Mouse (Mus musculus) brain, adult 2 months (tissue): ENCODE results near the gene Slc1a2.
A peak's percentile ranks its signal among the peaks of the same experiment; 100 is the strongest.

ENCODE experiments used
- DNase-seq: peaks from one replicate; pipeline ENCODE4 v3.0.0; 2011; ENCODE audit warnings: low read depth, low spot score

Slc1a2 gene

DNA sequence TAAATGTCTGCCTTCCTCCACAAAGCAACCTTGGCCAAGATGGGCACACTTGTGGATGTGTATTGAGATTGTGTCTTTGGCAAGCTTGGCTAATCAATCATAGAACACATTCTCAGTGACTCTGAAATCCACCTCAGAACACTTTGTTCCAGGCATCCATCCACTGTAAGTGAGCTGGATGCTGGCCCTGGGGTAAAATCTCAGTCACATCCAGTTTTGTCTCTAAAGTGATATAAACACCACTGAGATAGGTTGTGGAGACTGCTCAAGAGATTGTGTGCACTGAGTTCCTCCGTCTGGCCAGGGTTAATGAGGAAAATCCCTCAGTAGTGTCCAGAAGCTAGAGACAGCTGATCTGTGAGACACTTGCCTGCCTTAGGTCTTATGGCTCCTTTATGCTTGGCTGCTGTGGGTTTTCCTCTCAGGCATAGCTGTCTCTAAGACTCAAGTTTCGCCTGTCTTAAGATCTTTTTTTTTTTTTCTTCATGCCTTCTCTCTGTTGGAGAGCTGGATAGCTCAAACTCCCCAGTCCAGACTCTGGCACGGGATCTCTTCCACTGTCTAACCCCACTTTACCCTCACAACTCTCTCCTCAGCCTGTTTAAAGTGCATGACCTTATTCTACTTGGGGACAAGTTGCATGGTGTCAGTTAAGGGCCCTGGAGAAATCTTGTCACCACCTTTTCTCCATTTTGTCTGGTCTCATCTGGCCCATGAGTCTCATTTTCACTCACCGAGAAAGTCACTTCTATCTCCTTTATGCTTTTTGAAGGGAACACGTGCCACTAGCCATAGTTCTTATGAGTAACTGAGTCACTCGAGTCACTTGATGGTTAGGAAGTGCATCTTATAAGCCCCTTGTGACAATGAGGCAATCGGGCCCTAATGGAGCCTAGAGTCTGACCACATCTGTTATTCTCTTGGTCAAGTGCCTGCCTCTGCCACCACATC is 54.5 kb downstream of the Slc1a2 start:
- no peak for DNase-seq

DNA sequence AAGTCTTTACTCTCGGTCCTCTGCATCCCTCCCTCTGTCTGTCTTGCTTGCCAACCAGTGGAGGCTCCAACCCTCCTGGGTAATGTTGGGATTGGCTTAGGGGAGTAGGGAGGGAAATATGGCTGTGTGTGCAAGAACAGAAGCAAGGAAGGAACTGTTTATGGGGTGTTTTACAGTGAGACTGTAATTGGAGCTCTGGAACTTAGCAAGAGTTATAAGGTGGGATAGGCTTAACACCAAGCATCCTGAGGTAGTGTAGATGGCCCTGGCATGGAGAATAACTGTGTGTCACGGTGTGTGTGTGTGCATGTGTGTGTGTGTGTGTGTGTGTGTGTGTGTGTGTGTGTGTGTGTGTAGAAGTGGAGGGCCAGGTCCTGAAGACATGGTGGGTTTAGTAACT is 55.9 kb downstream of the Slc1a2 start:
- DNase-seq, result no peak

DNA sequence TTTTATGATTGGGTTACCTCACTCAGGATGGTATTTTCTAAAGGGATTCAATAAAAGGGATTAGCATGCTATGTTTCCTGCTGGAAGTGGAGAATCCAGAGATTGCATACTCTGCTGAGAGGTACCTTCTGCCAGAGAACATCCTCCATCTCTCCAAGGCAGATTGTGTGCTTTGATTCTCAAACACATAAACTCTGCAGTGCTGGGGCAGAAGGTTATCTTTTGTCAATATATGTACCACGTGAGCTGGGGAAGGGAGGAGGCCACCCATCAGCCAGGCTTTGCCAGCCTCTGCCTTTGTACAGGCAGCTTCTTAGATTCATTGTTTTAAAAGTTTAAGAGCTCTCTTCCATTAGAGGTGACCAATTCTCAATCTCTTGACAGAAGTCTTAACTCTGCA is 57.3 kb downstream of the Slc1a2 start:
- no peak for DNase-seq

DNA sequence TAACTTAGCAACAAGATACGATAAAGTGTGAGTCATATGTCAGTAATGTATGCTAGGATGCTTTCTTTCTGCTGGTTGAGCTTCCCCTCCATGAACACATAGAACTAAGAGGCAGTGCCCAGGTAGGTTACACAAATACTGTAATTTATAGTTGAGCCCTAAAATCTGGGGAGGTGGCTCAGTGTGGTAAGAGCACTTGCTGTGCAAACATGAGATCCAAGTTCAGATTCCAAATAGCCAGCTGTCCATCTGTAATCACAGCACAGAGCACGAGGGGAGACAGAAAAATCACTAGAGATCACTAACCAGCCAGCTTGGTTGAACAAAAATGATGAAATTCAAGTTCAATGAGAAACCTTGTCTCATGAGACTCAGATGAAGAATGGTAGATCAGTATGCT is 63.4 kb downstream of the Slc1a2 start:
- DNase-seq, result no peak

DNA sequence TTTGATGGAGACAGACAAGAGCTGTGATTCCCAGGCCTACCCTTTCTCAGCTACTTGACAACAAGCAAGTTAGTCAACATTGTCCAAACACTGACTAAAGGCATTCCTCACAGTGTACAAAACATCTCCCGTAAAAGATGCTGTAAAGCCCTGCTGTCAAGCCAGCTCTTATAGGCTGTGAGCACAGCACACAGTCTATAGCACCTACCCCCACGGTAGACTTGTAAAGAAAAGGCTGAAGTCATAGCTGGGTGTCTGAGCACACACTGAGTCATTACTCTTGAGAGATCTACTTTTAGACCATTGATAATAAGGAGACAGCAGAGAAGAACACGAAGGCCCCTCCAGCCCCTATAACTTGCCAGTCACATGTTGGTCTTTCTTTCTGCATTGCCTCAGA is 66.6 kb downstream of the Slc1a2 start:
- peak; percentile 83 for DNase-seq

DNA sequence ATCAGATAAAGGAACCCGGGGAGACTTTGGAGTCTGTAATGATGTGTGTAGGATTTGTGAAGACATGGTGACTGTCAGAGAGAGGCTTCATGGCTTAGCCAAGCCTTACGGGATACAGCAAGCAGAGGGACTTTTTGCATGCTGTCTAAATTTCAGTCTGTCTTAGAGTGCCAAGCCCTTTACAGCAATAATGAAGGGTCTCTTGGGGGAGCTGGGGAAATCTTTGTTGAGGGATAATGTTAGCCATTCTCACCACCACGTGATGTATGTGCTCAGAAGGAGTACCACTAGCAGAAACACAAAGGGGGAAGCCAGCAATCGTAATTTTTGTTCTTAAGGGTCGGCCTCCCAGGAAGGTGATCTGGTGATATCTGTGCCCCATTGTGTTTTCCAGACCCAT is 71.9 kb downstream of the Slc1a2 start:
- no peak for DNase-seq

DNA sequence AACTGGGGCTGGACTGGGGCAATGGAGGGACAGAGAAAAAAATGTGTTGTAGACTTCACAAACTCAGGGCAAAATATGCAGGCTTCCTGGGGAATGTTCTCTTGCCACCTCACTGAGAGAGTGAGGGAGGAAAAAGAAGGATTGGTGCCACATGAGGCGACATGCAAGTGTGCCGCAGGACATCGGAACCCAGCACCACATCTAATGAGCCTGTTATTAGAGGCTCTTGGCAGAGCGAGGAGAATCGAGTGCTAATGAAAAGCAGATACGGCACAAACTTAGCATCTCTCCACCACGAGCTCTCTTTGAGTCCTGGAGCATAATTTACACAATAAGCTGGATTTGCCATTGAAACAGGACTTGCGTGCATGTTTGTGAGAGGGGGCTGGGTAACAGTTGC is 72.3 kb downstream of the Slc1a2 start:
- no peak for DNase-seq

DNA sequence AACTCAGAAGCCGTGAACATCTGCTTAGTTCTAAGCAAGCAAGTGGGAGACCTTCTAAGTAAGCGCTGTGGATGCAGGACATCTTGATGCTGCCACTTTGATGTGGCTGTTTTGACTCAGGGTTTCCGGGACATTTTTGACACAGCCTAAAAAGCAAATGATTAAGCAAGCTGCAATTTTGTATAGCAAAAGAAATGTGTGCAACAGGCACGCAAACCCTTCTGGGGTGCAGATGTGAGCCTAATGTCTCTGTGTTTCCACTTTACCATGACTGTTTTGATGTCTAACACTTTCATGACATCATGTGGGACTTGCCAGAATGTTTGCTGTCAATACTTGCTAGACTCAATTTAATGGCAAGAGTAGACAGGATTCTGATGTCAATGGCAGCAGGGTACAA is 74.7 kb downstream of the Slc1a2 start:
- DNase-seq, result no peak

DNA sequence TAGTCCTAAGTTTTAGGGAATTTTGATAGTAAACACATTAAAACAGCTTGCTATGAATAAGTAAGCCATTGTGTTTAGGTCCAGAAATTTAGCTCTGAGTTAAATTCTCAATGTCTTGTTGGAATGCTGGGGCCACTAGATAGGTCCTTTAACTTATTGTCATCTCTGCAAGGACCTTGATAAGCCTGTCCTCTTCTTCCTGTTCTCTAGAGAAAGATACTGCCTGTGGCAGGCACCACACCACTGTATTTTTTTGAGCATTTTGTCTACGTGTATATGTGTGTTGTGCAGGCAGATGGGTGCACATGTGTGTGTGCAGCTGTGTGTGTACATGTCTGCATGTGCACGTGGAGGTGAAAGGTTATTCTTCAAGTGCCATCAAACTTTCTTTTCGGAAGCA is 75.6 kb downstream of the Slc1a2 start:
- no peak for DNase-seq

DNA sequence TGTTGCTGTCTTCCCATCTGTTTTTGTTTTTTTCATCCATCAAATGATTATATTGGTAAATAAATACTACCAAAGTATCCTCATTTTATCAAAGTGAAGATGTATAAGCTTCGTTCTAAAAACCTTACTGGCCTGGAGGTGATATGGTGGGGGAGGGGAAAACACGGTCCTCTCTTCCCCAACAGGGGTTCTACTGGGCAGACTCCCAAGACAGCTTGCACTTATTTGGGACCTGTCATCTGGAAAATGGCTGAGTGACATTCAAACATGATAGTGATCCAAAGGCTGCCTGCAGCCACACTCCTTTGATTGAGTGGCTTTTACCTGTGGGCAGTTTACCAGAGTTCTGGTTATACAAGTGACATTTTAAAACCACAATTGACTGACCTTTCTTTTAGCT is 76.6 kb downstream of the Slc1a2 start:
- no peak for DNase-seq

DNA sequence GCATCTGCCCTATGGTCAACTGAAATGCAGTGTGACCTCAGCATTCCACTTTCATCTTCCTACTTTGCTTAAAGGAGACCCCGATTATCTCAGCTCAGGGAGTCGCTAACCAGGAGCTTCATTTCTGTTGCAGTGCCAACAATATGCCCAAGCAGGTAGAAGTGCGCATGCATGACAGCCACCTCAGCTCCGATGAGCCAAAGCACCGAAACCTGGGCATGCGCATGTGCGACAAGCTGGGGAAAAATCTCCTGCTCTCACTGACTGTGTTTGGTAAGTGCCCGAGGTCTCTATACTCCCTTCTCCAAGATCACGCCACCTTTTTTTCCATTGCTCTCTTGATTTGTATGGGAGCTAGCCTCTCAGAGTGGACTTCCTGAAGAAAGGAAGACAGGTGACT is 77.4 kb downstream of the Slc1a2 start:
- DNase-seq, result no peak

DNA sequence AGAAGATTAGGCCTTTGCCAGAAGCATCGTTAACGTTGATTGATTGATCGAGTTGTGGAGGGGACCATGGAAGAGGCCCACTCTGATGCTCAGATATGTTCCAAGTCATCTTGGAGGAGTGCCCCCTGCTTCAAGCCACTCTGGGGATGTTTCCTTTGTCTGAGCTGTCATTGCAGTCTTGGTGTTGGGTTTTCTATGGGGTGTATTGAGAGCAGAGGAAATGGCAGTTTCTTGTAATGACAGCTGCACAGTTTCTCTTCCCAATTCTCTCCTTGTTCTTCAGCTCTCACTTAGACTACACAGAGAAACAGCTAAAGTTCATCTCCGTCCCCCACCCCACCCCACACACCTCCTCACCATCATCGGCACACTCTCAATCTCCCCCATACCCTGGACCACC is 78.0 kb downstream of the Slc1a2 start:
- no peak for DNase-seq

DNA sequence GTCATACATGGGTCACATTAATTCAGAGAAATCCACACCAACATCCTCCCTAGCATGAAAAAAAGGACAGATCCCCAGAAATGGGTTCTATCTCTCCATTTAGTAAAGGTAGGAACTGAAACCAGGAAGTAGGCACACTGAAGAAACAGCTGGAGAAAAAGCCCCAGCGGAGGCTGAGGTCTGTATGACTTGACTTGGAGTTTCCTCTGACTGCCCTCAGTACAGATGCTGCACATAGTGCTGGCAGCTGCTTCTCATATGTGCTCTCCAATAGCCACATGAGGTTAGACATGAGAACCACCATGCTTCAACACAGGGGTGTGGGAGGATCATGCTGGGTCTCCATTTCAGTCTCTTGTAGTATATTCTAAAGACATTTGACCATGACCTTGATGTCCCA is 80.4 kb downstream of the Slc1a2 start:
- DNase-seq, result no peak

DNA sequence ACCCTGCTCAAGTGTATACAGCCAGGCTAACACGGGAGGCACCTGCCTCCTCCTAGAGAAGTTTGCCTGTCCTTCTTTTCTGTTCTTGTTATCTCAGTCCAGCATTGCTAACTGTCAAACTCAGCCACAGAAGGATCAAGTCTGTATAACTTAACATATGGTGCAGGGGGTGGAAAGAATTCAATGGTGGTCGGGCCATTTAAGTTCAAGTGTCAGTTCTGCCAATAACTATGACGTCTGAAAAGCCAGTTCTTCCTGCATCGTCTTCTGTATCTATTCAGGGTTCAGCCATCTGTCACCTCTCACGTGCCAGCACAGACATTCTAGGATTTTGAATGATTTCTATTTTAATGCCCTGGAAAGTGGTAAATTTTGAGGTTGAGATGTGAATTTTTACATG is 84.2 kb downstream of the Slc1a2 start:
- peak; percentile 82 for DNase-seq

DNA sequence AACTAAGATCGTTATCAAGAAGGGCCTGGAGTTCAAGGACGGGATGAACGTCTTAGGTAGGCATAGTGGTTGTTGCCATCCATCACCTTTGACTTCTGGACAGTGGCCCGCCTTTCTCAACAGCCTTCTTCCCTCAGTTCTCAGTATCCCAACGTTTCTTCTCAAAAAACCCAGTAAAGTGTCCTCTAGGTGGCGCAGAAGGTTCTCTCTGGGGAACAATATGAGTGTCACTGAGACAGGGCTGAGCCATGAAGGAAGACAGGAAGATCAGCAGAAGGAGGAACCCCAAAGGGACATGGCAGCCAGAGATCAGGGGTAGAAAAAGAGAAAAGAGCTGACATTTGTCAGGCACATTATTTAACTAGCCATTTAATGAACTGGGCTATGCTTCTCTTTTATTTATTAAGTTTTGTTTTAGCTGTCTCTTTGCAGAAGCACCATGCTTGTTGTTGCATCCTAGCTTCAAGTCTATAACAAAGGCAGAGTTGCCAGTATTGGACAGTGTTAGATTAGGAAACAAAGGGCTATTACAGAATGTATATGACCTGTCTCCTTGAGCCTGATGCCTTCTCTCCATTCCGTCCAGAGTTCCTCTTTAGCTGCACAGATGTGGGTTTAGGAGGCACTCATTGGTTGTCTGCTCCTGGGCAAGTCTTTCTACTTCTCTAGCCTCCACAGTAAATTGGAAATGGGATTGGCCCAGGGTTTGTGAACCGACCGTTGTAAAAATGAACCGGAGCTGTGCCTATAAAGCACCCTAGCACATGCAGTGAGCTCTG is 85.6 kb downstream of the Slc1a2 start:
- peak; percentile 71 for DNase-seq

DNA sequence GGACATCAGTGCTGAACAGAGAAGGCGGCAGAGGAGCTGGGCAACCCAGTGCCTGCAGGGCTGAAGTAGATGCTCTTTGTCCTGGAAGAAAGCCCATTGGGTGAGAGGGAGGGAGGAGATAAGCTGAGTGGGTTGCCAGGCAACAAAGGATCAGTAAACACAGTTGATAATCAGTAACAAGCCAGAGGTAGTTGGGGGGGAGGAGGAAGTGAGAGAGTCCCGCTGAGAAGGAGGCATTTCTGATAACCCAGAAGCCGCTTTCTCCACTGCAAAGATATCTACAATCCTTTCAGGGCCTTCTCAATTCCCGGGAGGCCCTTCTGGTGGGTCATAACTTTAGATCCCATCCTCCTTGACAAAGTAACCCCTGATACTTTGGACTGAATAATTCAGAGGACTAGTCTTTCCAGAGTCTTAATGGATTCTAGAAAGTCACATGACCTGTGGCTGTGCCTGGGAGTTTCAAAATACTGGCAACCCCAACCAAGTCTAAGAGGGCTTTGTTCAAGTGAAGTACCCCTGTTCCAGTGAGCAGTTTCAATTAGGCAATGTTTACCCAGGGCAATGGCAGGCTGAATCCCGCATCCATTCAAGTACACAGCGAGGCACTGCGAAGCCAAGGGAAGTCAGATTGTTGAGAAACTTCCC is 86.9 kb downstream of the Slc1a2 start:
- peak; percentile 65 for DNase-seq

DNA sequence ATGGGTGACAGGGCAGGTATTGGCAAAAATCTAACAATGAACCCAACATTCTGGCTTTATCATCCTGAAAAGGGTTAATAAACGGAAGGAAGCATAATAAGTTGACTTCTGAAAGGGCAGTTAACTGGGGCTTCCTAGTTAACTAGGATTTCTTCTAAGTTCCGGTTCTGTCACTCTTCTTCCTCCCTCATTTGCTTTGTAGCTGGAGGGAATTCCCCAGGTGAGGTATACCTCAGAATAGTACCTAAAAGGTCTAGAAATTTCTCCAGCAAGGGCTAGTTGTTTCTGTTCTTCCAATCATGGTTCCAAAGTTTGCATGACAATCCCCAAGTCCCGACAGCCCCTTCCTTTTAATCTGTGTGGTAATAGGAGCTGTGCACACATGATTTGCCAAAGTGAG is 89.3 kb downstream of the Slc1a2 start:
- no peak for DNase-seq

DNA sequence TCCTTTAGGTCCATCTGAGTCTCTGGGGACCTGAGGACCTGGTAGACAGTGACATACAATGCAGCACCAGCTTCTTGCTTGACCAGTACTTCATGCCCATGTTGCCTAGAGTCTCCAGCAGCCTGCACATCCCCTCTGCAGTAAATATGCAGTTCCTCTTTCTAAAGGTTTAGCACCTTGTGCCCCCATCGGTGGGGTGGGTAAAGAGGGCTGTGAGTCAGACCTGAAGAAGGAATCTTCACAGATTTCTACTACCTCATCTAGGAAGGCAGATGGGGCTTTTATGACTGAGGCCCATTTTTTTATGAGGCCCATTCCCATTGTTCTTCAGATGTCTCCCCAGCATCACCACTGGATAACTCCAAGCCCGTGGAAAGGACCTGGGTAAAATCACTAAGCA is 91.5 kb downstream of the Slc1a2 start:
- DNase-seq, result no peak

DNA sequence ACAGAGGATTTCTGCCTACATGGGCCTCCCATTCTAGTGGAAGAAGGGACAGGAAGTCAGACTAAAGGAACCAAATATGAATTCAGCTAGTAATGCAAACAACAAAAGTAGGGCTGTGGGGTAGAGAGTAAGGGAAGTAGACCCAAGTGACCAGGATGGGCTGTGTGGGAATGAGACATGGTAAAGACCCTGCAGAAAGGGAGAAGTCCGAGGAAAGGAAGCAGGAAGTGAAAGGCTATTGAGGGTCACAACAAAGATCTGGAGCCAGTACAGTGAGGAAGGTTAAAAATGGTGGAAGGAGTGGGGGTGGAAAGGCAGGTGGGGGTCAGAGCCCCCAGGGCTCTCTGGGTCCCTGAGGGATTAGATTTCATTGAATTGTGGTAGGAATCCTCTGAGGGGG is 93.4 kb downstream of the Slc1a2 start:
- no peak for DNase-seq

DNA sequence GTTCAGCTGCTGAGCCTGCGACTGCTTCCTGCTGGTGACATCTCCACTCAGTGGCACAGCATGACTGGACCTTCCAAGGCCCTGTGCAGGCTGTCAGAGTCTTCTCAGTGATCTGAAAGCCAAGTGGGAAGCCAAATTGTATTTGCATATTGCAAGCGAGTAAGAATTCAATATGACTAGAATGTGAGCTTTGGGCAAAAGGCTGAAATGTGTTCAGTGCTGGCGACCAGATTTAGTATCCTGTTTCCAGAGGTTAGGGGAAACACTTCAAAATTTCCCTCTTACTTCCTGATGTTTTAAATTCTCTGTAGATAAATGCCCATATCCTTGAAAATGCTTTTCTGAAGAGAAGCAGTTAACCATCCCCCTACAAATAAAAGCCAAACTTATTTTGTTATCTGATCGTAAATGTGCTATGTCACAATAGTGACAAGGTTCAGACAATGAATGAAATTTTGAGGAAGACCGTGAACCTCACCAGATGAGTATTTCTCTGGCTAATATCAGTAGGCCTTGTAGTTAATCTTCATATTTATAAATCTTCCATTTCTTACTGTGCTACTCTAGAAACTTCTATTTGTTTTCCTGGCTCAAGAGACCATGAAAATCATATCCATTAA is 98.9 kb downstream of the Slc1a2 start:
- DNase-seq, result no peak

DNA sequence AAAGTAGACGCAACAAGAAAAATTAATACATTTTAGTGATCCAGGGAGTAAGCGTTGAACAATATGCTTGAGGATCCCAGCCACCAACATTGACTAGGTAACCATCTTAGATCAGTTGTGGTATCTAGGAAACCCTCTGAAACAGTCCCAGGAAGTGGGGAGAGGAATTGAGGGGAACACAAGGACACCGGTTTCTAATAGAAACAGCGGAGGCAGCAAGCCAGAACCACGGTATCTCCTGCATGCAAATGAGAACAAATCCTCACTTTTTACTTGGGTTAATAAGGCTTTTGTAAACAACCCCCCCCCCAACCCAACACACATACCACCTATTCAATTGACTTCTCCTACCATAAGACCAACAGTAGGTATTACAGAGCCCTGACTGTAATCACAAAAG is 101.0 kb downstream of the Slc1a2 start:
- no peak for DNase-seq
